Mouse (Mus musculus) olfactory bulb, adult 2 months (tissue): ENCODE measurements around the gene Galnt13.

Experiments
- CTCF ChIP-seq: fragments of 200-500 bp; IDR thresholded peaks from 2 replicates; pipeline ENCODE4 v1.5.1; 2012; ENCODE audit warnings: low read depth, mild to moderate bottlenecking, low read length, moderate library complexity; ENCODE audit not compliant: insufficient read depth
- POLR2A ChIP-seq: fragments of 200-500 bp; IDR thresholded peaks from 2 replicates; pipeline ENCODE4 v1.6.1; 2012; ENCODE audit warnings: mild to moderate bottlenecking, low read depth, low read length, moderate library complexity; ENCODE audit not compliant: insufficient read depth

GRCm38 (mm10) chr2:54983839-54984238 is 547.7 kb downstream of the Galnt13 start:
- TF ChIP-seq POLR2A (no peak), CTCF (no peak)
